Mouse (Mus musculus): ENCODE results near the gene Ankrd36. TPM values are rescaled to one million over a fixed set of nuclear protein-coding genes. Genes with fewer than 3 reads are reported as not detected.

Ankrd36 gene
- polyA plus RNA-seq, 1 experiment from 2014 or later = 0.04 TPM

DNA sequence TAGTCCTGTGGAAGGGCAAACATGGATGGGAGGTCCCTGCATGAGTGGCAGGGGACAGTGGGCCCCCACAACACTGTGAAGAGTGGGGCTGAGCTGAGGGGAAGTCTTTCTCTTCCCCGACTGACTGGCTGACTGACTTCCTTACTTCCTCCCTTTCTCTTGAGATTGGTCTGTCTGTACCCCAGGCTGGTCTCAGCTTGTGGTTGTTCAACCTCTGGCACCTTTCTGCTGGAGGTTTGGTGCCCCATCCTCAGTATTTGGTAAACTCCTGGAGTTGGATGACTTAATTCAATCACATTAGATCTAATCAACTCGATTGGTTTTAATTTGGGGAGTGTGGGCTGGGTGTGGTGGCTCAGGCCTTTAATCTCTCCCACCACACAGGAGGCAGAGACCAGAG, 3.0 kb upstream of the Ankrd36 start:
- Histone ChIP-seq H3K4me2 (ENCODE audit: low read depth, low read length) (no peak overlapping the region), H3K27me3 (ENCODE audit: control insufficient read depth, insufficient read depth, low read depth, low read length) (no peaks in the 10 kb centered on the region), H3K27ac (ENCODE audit: low read length) (no peak overlapping the region), H3K9me3 (ENCODE audit: control insufficient read depth, low read length) (no peaks in the 10 kb centered on the region), H3K4me1 (replicated peaks; ENCODE audit: control insufficient read depth, insufficient read depth, low read length) (no peaks in the 10 kb centered on the region), H3K36me3 (ENCODE audit: control insufficient read depth, insufficient read depth, low read length) (no peaks in the 10 kb centered on the region), H3K9ac (ENCODE audit: low read length) (no peak overlapping the region), H3K4me3 (ENCODE audit: low read length) (no peak overlapping the region)
- 61% methylated on average over 2 of the region's 2 CpGs for WGBS
- ATAC-seq (ENCODE audit: low read depth) = no peak

DNA sequence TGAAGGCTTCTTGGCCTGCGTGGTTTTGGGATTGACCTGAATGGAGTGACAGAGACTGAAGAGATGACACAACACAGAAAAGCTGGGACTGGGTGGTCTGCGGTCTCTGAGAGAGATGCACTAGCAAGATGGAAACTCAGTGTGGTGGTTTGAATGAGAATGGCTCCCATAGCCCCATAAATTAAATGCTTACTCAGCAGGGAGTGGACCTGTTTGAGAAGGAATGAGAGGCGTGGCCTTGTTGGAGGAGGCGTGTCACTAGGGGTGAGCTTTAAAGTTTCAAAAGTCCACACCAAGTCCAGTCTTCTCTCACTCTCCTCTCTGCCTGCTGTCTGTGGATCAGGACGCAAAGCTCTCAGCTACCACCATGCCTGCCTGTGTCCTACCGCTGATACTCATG, 1.8 kb upstream of the Ankrd36 start:
- H3K36me3 ChIP-seq (ENCODE audit: control insufficient read depth, insufficient read depth, low read length) = no peaks in the 10 kb centered on the region
- H3K27ac ChIP-seq (ENCODE audit: low read length) = no peak overlapping the region

DNA sequence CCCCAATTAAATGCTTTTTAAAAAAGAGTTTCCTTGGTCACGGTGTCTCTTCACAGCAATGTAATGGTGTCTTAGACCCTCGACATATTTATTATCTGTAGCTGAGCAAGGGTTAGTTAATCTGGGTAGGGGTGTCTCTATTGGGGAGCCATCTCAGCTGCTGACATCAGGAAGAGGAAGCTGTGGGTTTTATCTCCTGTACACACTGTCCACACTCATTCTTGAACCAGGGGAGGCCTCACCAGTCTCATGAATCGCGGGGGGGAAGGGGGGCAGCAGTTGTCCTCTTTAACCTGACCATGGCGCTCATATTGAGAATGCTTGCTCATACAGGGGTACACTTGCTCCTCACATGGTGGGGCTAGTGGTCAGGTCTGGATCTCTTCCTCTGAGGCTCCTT, 1.4 kb upstream of the Ankrd36 start:
- no peaks in the 10 kb centered on the region for H3K4me1 ChIP-seq (replicated peaks; ENCODE audit: control insufficient read depth, insufficient read depth, low read length)
- no peak overlapping the region for H3K9ac ChIP-seq (ENCODE audit: low read length)
- H3K4me3 ChIP-seq (ENCODE audit: low read length) = no peak overlapping the region
- no peak overlapping the region for H3K4me2 ChIP-seq (ENCODE audit: low read depth, low read length)
- ATAC-seq (ENCODE audit: low read depth) = no peak
- 81% methylated on average over 5 of the region's 5 CpGs for WGBS
- H3K27me3 ChIP-seq (ENCODE audit: control insufficient read depth, insufficient read depth, low read depth, low read length) = no peaks in the 10 kb centered on the region
- no peak overlapping the region for H3K27ac ChIP-seq (ENCODE audit: low read length)
- H3K9me3 ChIP-seq (ENCODE audit: control insufficient read depth, low read length) = no peaks in the 10 kb centered on the region
- H3K36me3 ChIP-seq (ENCODE audit: control insufficient read depth, insufficient read depth, low read length) = no peaks in the 10 kb centered on the region

More for the DNA sequence above, 1.8 kb upstream of the Ankrd36 start:
- H3K4me3 ChIP-seq (ENCODE audit: low read length) = no peak overlapping the region
- no peaks in the 10 kb centered on the region for H3K4me1 ChIP-seq (replicated peaks; ENCODE audit: control insufficient read depth, insufficient read depth, low read length)
- H3K27me3 ChIP-seq (ENCODE audit: control insufficient read depth, insufficient read depth, low read depth, low read length) = no peaks in the 10 kb centered on the region
- H3K9ac ChIP-seq (ENCODE audit: low read length) = no peak overlapping the region
- 96% methylated on average over 6 of the region's 6 CpGs for WGBS
- no peaks in the 10 kb centered on the region for H3K9me3 ChIP-seq (ENCODE audit: control insufficient read depth, low read length)
- no peak overlapping the region for H3K4me2 ChIP-seq (ENCODE audit: low read depth, low read length)
- no peak for ATAC-seq (ENCODE audit: low read depth)

DNA sequence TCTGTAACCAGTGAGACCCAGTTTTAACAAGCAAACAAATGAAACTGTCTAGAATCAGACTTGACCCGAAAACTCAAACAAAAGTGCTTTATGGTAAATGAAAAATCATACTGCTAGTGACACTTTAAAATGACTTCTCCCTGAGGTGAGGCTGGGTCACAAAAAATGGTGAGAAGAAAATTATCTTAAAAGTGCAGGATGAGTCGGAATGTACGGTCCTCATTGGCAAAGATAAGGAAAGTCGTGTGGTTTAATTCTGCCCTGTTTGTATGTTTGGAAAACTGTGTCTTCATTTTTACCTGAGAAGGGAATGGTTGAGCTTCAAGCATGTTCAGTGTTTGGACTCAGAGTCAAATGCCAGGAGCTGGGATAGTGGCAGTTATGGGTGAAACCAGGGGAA, 2.4 kb downstream of the Ankrd36 start:
- Histone ChIP-seq H3K27me3 (ENCODE audit: control insufficient read depth, insufficient read depth, low read depth, low read length) (no peaks in the 10 kb centered on the region), H3K4me2 (ENCODE audit: low read depth, low read length) (no peak overlapping the region), H3K4me3 (ENCODE audit: low read length) (no peak overlapping the region), H3K27ac (ENCODE audit: low read length) (no peak overlapping the region), H3K9ac (ENCODE audit: low read length) (no peak overlapping the region), H3K9me3 (ENCODE audit: control insufficient read depth, low read length) (no peaks in the 10 kb centered on the region), H3K4me1 (replicated peaks; ENCODE audit: control insufficient read depth, insufficient read depth, low read length) (no peaks in the 10 kb centered on the region), H3K36me3 (ENCODE audit: control insufficient read depth, insufficient read depth, low read length) (no peaks in the 10 kb centered on the region)
- ATAC-seq (ENCODE audit: low read depth) = no peak
- WGBS = 76% methylated on average over 4 of the region's 4 CpGs

DNA sequence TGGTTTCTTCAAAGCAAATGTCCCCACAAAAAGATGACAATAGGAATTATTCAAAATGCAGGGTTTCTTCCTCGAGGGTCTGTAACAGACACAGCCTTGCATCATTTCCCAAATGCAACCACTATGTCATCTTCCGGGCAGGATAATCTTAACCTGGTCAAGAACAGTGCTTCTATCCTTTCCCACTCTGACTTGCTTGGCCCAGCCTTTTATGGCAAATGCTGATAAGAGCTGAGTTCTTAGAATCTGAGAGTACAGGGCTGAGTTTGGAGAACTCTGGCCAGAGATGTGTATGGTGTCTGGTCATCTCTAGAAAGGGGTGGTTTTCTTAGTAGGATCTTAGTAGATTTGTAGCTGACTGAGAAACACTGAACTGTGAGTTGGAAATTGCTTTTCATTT, 4.3 kb downstream of the Ankrd36 start:
- Histone ChIP-seq H3K27ac (ENCODE audit: low read length) (no peak overlapping the region), H3K4me3 (ENCODE audit: low read length) (no peak overlapping the region), H3K9me3 (ENCODE audit: control insufficient read depth, low read length) (no peaks in the 10 kb centered on the region), H3K27me3 (ENCODE audit: control insufficient read depth, insufficient read depth, low read depth, low read length) (no peaks in the 10 kb centered on the region), H3K4me1 (replicated peaks; ENCODE audit: control insufficient read depth, insufficient read depth, low read length) (no peaks in the 10 kb centered on the region), H3K9ac (ENCODE audit: low read length) (no peak overlapping the region), H3K4me2 (ENCODE audit: low read depth, low read length) (no peak overlapping the region), H3K36me3 (ENCODE audit: control insufficient read depth, insufficient read depth, low read length) (no peaks in the 10 kb centered on the region)
- ATAC-seq (ENCODE audit: low read depth) = no peak
- WGBS = 73% methylated on average over 2 of the region's 2 CpGs

DNA sequence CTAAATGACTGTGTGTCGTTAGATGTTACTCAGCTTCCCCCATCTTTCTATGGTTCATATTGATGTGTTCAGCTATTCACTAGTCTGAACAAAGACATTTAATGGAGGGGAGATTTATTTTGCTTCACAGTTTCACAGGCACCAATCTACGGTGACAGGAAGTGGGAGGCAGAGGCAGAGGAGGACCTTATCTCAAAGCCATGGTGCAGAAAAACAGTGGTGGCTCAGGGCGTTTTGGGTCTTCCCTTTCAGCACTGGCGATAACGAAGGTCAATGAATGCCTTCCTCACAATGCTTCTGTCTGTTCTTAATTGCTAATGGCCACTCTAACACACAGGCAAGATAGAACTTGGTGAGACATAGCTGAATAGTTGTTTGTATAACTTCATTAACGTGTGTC, 5.6 kb downstream of the Ankrd36 start:
- no peaks in the 10 kb centered on the region for H3K9me3 ChIP-seq (ENCODE audit: control insufficient read depth, low read length)
- no peak overlapping the region for H3K9ac ChIP-seq (ENCODE audit: low read length)
- H3K4me2 ChIP-seq (ENCODE audit: low read depth, low read length) = no peak overlapping the region
- WGBS = 55% methylated on average over 6 of the region's 6 CpGs
- H3K27ac ChIP-seq (ENCODE audit: low read length) = no peak overlapping the region
- no peaks in the 10 kb centered on the region for H3K27me3 ChIP-seq (ENCODE audit: control insufficient read depth, insufficient read depth, low read depth, low read length)
- ATAC-seq (ENCODE audit: low read depth) = no peak
- H3K4me3 ChIP-seq (ENCODE audit: low read length) = no peak overlapping the region
- no peaks in the 10 kb centered on the region for H3K4me1 ChIP-seq (replicated peaks; ENCODE audit: control insufficient read depth, insufficient read depth, low read length)
- H3K36me3 ChIP-seq (ENCODE audit: control insufficient read depth, insufficient read depth, low read length) = no peaks in the 10 kb centered on the region

DNA sequence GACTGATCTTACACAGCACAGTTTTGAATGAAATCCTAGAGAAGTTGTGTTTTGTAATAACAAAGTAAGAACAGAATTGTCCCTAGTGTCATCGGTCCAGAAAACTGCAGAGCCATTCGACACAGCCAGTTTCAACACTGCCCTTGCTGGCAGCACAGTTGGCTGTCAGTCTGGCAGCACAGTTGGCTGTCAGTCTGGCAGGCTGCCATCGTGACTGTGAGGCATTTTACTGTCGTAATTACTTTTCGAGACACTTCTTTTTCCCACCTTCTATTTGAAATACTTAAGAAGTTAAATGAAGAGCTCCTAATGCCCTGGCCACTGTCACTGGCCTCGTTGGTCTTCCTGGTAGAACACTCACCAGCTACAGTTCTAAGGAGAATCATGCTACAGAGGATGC, 22.9 kb downstream of the Ankrd36 start:
- no peaks in the 10 kb centered on the region for H3K36me3 ChIP-seq (ENCODE audit: control insufficient read depth, insufficient read depth, low read length)
- H3K27me3 ChIP-seq (ENCODE audit: control insufficient read depth, insufficient read depth, low read depth, low read length) = no peaks in the 10 kb centered on the region
- H3K4me3 ChIP-seq (ENCODE audit: low read length) = no peak overlapping the region
- H3K27ac ChIP-seq (ENCODE audit: low read length) = no peak overlapping the region
- 42% methylated on average over 6 of the region's 6 CpGs for WGBS
- no peaks in the 10 kb centered on the region for H3K9me3 ChIP-seq (ENCODE audit: control insufficient read depth, low read length)
- H3K4me1 ChIP-seq (replicated peaks; ENCODE audit: control insufficient read depth, insufficient read depth, low read length) = 0 out of 2 replicates have a peak, but pooled peaks cover 2% of the 10 kb centered on the region
- H3K4me2 ChIP-seq (ENCODE audit: low read depth, low read length) = no peak overlapping the region
- ATAC-seq (ENCODE audit: low read depth) = no peak
- H3K9ac ChIP-seq (ENCODE audit: low read length) = no peak overlapping the region

DNA sequence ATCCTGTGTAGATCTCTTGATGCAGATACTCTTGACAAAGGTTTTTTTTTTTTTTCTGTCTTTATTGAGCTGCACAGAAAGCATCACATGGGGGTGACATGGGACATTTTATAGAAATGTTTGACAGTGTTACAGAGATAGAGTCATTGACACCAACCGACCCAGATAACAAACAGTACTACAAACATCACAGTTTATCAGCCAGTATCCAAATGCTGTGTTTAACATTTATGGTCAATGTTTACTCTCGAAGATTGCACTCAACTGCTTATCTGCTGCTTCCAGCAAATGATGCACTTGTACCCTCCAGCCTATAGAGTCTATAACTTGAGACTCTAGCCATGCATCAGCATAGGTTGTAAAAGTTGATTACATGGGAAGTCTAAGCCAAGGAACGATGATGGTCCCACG, 25.9 kb downstream of the Ankrd36 start:
- no peaks in the 10 kb centered on the region for H3K9me3 ChIP-seq (ENCODE audit: control insufficient read depth, low read length)
- 60% methylated on average over 4 of the region's 4 CpGs for WGBS
- ATAC-seq (ENCODE audit: low read depth) = no peak

DNA sequence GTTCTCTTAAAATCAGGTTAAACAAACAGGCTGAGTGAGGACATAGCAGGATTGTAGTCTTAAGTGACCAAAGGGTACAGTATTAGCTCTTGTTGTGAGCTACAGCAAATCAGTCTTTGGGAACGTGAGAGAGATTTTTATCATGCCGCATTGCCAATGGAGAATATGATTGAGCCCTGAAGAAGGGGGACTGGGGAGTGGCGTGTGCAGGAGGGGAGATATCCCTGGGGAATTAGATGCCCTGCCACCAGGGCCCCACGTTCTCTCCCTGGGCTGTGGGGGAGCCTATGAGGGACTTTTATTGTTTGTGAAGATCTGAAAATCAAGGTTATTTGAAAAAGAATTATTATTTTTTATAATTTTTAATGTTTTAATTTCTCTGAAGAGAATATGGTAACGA, 26.3 kb downstream of the Ankrd36 start:
- Histone ChIP-seq H3K9me3 (ENCODE audit: control insufficient read depth, low read length) (no peaks in the 10 kb centered on the region), H3K4me1 (replicated peaks; ENCODE audit: control insufficient read depth, insufficient read depth, low read length) (0 out of 2 replicates have a peak, but pooled peaks cover 2% of the 10 kb centered on the region), H3K36me3 (ENCODE audit: control insufficient read depth, insufficient read depth, low read length) (no peaks in the 10 kb centered on the region), H3K27me3 (ENCODE audit: control insufficient read depth, insufficient read depth, low read depth, low read length) (no peaks in the 10 kb centered on the region), H3K27ac (ENCODE audit: low read length) (no peak overlapping the region), H3K4me3 (ENCODE audit: low read length) (no peak overlapping the region), H3K4me2 (ENCODE audit: low read depth, low read length) (no peak overlapping the region), H3K9ac (ENCODE audit: low read length) (no peak overlapping the region)
- no peak for ATAC-seq (ENCODE audit: low read depth)
- 85% methylated on average over 5 of the region's 5 CpGs for WGBS

More for the DNA sequence above, 25.9 kb downstream of the Ankrd36 start:
- H3K4me2 ChIP-seq (ENCODE audit: low read depth, low read length) = no peak overlapping the region
- H3K4me1 ChIP-seq (replicated peaks; ENCODE audit: control insufficient read depth, insufficient read depth, low read length) = 0 out of 2 replicates have a peak, but pooled peaks cover 2% of the 10 kb centered on the region
- H3K27ac ChIP-seq (ENCODE audit: low read length) = no peak overlapping the region
- no peak overlapping the region for H3K9ac ChIP-seq (ENCODE audit: low read length)
- H3K36me3 ChIP-seq (ENCODE audit: control insufficient read depth, insufficient read depth, low read length) = no peaks in the 10 kb centered on the region
- no peak overlapping the region for H3K4me3 ChIP-seq (ENCODE audit: low read length)
- H3K27me3 ChIP-seq (ENCODE audit: control insufficient read depth, insufficient read depth, low read depth, low read length) = no peaks in the 10 kb centered on the region

DNA sequence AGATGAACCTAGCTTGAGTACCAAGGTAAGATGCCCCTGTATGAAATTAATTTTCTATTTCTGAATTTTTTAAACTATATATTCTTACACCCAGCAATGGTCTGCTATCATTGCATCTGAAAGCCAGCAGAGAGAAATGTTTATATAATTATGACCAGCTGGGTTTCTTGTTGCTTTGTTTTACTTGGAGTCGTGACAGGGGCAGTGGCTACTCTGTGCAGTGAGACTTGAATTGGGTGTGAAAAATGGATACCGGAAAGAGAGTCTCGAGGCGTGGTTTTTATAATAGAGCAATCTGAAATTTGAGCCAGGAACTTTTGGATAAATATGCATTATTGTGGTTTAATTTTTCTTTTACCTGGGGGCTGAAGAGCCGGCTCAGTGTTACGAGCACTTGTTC, 27.3 kb downstream of the Ankrd36 start:
- Histone ChIP-seq H3K4me2 (ENCODE audit: low read depth, low read length) (no peak overlapping the region), H3K36me3 (ENCODE audit: control insufficient read depth, insufficient read depth, low read length) (no peaks in the 10 kb centered on the region), H3K27me3 (ENCODE audit: control insufficient read depth, insufficient read depth, low read depth, low read length) (no peaks in the 10 kb centered on the region), H3K9me3 (ENCODE audit: control insufficient read depth, low read length) (no peaks in the 10 kb centered on the region), H3K4me3 (ENCODE audit: low read length) (no peak overlapping the region), H3K9ac (ENCODE audit: low read length) (no peak overlapping the region), H3K27ac (ENCODE audit: low read length) (no peak overlapping the region), H3K4me1 (replicated peaks; ENCODE audit: control insufficient read depth, insufficient read depth, low read length) (0 out of 2 replicates have a peak, but pooled peaks cover 2% of the 10 kb centered on the region)
- ATAC-seq (ENCODE audit: low read depth) = 0 out of 2 replicates have a peak, but pooled peaks have one; percentile 41
- WGBS = 44% methylated on average over 6 of the region's 6 CpGs

Measured in lung, embryonic 16.5 days (tissue).